Mouse (Mus musculus) liver, embryonic 14.5 days (tissue): Measurements from ENCODE around the gene Pdia2. TPM values are rescaled to one million over a fixed set of nuclear protein-coding genes. Genes with fewer than 3 reads are reported as not detected.
A peak's percentile ranks its signal among the peaks of the same experiment; 100 is the strongest.

Experiments used
- ATAC-seq: fragments of 200-750 bp; cut with Nextera tagmentation; 2 replicates; pipeline ENCODE4 v1.8.0; 2017; ENCODE audit warnings: moderate number of reproducible peaks, mild to moderate bottlenecking, moderate library complexity; ENCODE audit not compliant: insufficient read depth
- DNase-seq, 3 experiments: peaks; one replicate each; pipeline ENCODE4 v3.0.0-alpha.2; 2012 to 2013; ENCODE audit warnings: low read depth in 3 of 3, low spot score in 3 of 3
- H3K27ac ChIP-seq: fragments of 300-500 bp; sonication (generic); 2 replicates; pipeline ENCODE4 v1.5.1; 2014; ENCODE audit warnings: moderate library complexity, mild to moderate bottlenecking, control low read depth, inconsistent platforms
- H3K27me3 ChIP-seq: fragments of 300-500 bp; sonication (generic); 2 replicates; pipeline ENCODE4 v1.6.1; 2014; ENCODE audit warnings: mild to moderate bottlenecking, low read length, moderate library complexity; ENCODE audit not compliant: control insufficient read depth, insufficient read depth
- H3K36me3 ChIP-seq: fragments of 300-500 bp; sonication (generic); replicated peaks from 2 replicates; pipeline ENCODE4 v1.6.1; 2014; ENCODE audit warnings: low read depth; ENCODE audit not compliant: control insufficient read depth, insufficient read depth
- H3K4me1 ChIP-seq, 2 experiments: fragments of 200-500 bp in 1 of 2; fragments of 300-500 bp in 1 of 2; sonication (generic) in 1 of 2; replicated peaks; 2 replicates each; pipeline ENCODE4 v1.6.1; 2012 to 2014; ENCODE audit warnings: antibody characterized with exemption in 1 of 2, inconsistent platforms in 1 of 2, low read length in 1 of 2; ENCODE audit not compliant: control insufficient read depth in 2 of 2, insufficient read depth in 2 of 2
- H3K4me2 ChIP-seq: fragments of 300-500 bp; sonication (generic); 2 replicates; pipeline ENCODE4 v1.6.1; 2014; ENCODE audit warnings: low read depth, mild to moderate bottlenecking, control low read depth, moderate library complexity
- H3K4me3 ChIP-seq, 2 experiments: fragments of 200-500 bp in 1 of 2; fragments of 300-500 bp in 1 of 2; sonication (generic) in 1 of 2; 2 replicates each; pipeline ENCODE4 v1.5.1; 2012 to 2014; ENCODE audit warnings: low read depth in 2 of 2, low read length in 2 of 2, mild to moderate bottlenecking in 2 of 2, control low read depth in 1 of 2, inconsistent platforms in 1 of 2, moderate library complexity in 1 of 2; ENCODE audit not compliant: insufficient read depth in 1 of 2
- H3K9ac ChIP-seq: fragments of 300-500 bp; sonication (generic); replicated peaks from 2 replicates; pipeline ENCODE4 v1.6.1; 2014; ENCODE audit warnings: mild to moderate bottlenecking, control low read depth, moderate library complexity
- H3K9me3 ChIP-seq: fragments of 300-500 bp; sonication (generic); 2 replicates; pipeline ENCODE4 v1.6.1; 2016; ENCODE audit warnings: low read length, mixed read lengths; ENCODE audit not compliant: control insufficient read depth
- CTCF ChIP-seq: IDR thresholded peaks from 2 replicates; pipeline ENCODE4 v1.5.1; 2016; ENCODE audit warnings: antibody characterized with exemption, low read depth, control low read depth
- EP300 ChIP-seq: IDR thresholded peaks from 2 replicates; pipeline ENCODE4 v1.6.1; 2016; ENCODE audit warnings: antibody characterized with exemption, low read depth
- WGBS: fragments of 180-500 bp; shearing (Covaris S2); extraction: QIAGEN DNeasy Blood & Tissue Kit; methylation state at CpG from one replicate; pipeline ENCODE4 v1.1.7; 2014; ENCODE audit not compliant: insufficient replicate concordance; 5-methylcytosine and 5-hydroxymethylcytosine counted together
- polyA plus RNA-seq, 2 experiments: library from polyadenylated mRNA; depleted of rRNA in 1 of 2; stranded (reverse) in 1 of 2; unstranded in 1 of 2; fragments of >200 nt; fragmentation: Nextera tagmentation in 1 of 2; extraction: Ambion mirVana in 1 of 2; gene quantifications; 2 replicates each; pipeline versions ENCODE4 v1.2.1 to v1.2.3; 2012 to 2014

The Pdia2 gene
- polyA plus RNA-seq, 2 experiments = 25.9 to 86.6 TPM

- 2% methylated on average over 30 of the region's 30 CpGs for WGBS
- no peak for DNase-seq
- H3K4me1 ChIP-seq = peaks cover 25 to 30% of the 10 kb centered on the region in 2 experiments
- H3K9ac ChIP-seq = peak overlapping the region; percentile 7; the same call in 1 of the 2 replicates
- no peak for ATAC-seq
- peak overlapping the region; percentile 74 for H3K4me2 ChIP-seq
- H3K9me3 ChIP-seq = no peaks in the 10 kb centered on the region
- no peak overlapping the region for H3K27ac ChIP-seq
- TF ChIP-seq CTCF (no peak), EP300 (no peak)
- peaks cover 36% of the 10 kb centered on the region for H3K27me3 ChIP-seq
- no peaks in the 10 kb centered on the region for H3K36me3 ChIP-seq
- peak overlapping the region; percentile 38 to 50 for H3K4me3 ChIP-seq
Measured at GRCm38 (mm10) chr17:26203321-26203811, 4.5 kb upstream of the Pdia2 start.

DNA sequence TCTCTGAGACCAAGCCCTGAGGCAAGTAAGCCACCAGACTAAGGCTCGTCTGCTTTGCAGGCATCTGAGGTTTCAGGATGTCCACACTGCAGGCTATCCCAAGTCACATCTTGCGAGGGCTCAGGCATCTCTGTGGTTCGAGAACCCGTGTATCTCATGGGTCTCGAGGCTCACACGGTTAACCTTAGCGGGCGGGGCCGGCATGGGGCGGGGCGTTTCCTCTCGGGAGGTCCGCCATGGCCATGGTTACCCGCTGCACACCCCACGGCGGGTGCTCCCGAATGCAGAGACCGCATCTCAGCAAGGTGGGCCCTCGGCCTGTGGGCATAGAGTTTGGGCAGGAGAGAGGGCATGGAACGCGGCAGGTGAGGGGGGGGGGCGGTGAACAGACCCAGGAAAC is 3.9 kb upstream of the Pdia2 start, which contains the start of gene Rgs11:
Gene Rgs11, plus strand, starts transcription at position 215 of the 400 bp plus-strand sequence.
- H3K27ac ChIP-seq = no peak within 1 kb of the TSS

GRCm38 (mm10) chr17:26201998-26202397 is 3.1 kb upstream of the Pdia2 start:
- no peak overlapping the region for H3K27ac ChIP-seq
- no peak for DNase-seq
- H3K4me3 ChIP-seq = no peak overlapping the region
- no peaks in the 10 kb centered on the region for H3K9me3 ChIP-seq
- H3K4me1 ChIP-seq = peaks cover 28 to 36% of the 10 kb centered on the region in 2 experiments
- H3K4me2 ChIP-seq = peak overlapping the region; percentile 74
- no peak for TF ChIP-seq CTCF
- TF ChIP-seq EP300 = no peak
- ATAC-seq = no peak
- peaks cover 6% of the 10 kb centered on the region; the same call in 1 of the 2 replicates for H3K36me3 ChIP-seq
- H3K27me3 ChIP-seq = peaks cover 36% of the 10 kb centered on the region
- H3K9ac ChIP-seq = no peak overlapping the region

More for the DNA sequence above, 3.9 kb upstream of the Pdia2 start, which contains the start of gene Rgs11:
- Histone ChIP-seq H3K4me3 (peak within 1 kb of the TSS; percentile 38 to 50), H3K4me1 (peaks cover 28 to 36% of the 10 kb centered on the region in 2 experiments), H3K27me3 (peaks cover 36% of the 10 kb centered on the region), H3K9me3 (no peaks in the 10 kb centered on the region), H3K9ac (peak within 1 kb of the TSS; percentile 7; the same call in 1 of the 2 replicates), H3K36me3 (peaks cover 1% of the 10 kb centered on the region; the same call in 1 of the 2 replicates), H3K4me2 (peak within 1 kb of the TSS; percentile 74)
- under 1% methylated on average over 22 of the region's 22 CpGs for WGBS
- ATAC-seq = no peak
- no peak for DNase-seq
- TF ChIP-seq CTCF (no peak), EP300 (no peak)

GRCm38 (mm10) chr17:26200831-26201705 is 2.2 kb upstream of the Pdia2 start:
- Histone ChIP-seq H3K9me3 (no peaks in the 10 kb centered on the region), H3K4me1 (peaks cover 28 to 36% of the 10 kb centered on the region in 2 experiments), H3K27ac (no peak overlapping the region), H3K9ac (peak overlapping the region; percentile 53), H3K27me3 (peaks cover 36% of the 10 kb centered on the region), H3K4me3 (peak overlapping the region; percentile 63 to 69), H3K4me2 (peak overlapping the region; percentile 74), H3K36me3 (peaks cover 7% of the 10 kb centered on the region; the same call in 1 of the 2 replicates)
- no peak for TF ChIP-seq EP300
- TF ChIP-seq CTCF = no peak
- 1% methylated on average over 92 of the region's 92 CpGs for WGBS
- DNase-seq (peak; percentile 49 to 57 (median 52)), ATAC-seq (peak; percentile 74)
